ENCODE assay signal across 8 mouse cellular contexts in genomic region chrX:169881253-169882219, GRCm38 (mm10).
DNase-seq lines count a peak whose midpoint lies in the region; ATAC-seq lines count a peak whose summit lies in the region.

No protein-coding gene starts in this region.

- no peak for DNase-seq in heart, postnatal 4 days
- DNase-seq in NIH3T3 (ENCODE audit: low read depth) = peak; percentile 61
- DNase-seq in gastrocnemius, adult 8-10 months (ENCODE audit: low spot score in 2 of 2) = peak; percentile 30 to 69
- no peak for DNase-seq in liver, embryonic 13.5 days
- no peak for DNase-seq in spleen, postnatal 14 days (ENCODE audit: low spot score in 2 of 2)
- DNase-seq in right cerebral cortex, postnatal 25 days = no peak

- peak overlapping the region; percentile 57 for H3K4me3 ChIP-seq in heart, embryonic 11.5 days (ENCODE audit: low read depth, low read length)
- H3K4me3 ChIP-seq in liver, embryonic 13.5 days (replicated peaks) = 0 out of 2 replicates have a peak overlapping the region, but pooled peaks have one; percentile 44

- ATAC-seq in heart, embryonic 11.5 days (replicated peaks; ENCODE audit: insufficient number of reproducible peaks, low FRiP score, low TSS enrichment) = no peak
- ATAC-seq in liver, embryonic 13.5 days (ENCODE audit: low read depth) = no peak
- ATAC-seq in activated CD4-positive, CD25-positive, alpha-beta regulatory T cell, adult 4 months = no peak

- H3K9me3 ChIP-seq in heart, embryonic 11.5 days (replicated peaks; ENCODE audit: control insufficient read depth, low read length) = no peaks in the 10 kb centered on the region
- H3K9me3 ChIP-seq in liver, embryonic 13.5 days (replicated peaks) = no peaks in the 10 kb centered on the region

- H3K4me2 ChIP-seq in heart, embryonic 11.5 days = peak overlapping the region; percentile 65
- H3K4me2 ChIP-seq in liver, embryonic 13.5 days = peak overlapping the region; percentile 59

- H3K27ac ChIP-seq in heart, embryonic 11.5 days (ENCODE audit: low read depth, low read length) = peak overlapping the region; percentile 41; the same call in 1 of the 2 replicates
- H3K27ac ChIP-seq in liver, embryonic 13.5 days = no peak overlapping the region

- WGBS in heart, embryonic 11.5 days (ENCODE audit: insufficient replicate concordance) = 50% methylated on average over 10 of the region's 10 CpGs
- WGBS in liver, embryonic 13.5 days (ENCODE audit: insufficient replicate concordance) = 53% methylated on average over 10 of the region's 10 CpGs

- no peak overlapping the region; the same call in 1 of the 2 replicates for H3K9ac ChIP-seq in heart, embryonic 11.5 days (ENCODE audit: low read depth, low read length)
- no peak overlapping the region for H3K9ac ChIP-seq in liver, embryonic 13.5 days

- H3K36me3 ChIP-seq in heart, embryonic 11.5 days (ENCODE audit: control insufficient read depth, insufficient read depth, low read length) = no peaks in the 10 kb centered on the region
- H3K36me3 ChIP-seq in liver, embryonic 13.5 days = no peaks in the 10 kb centered on the region

- no peaks in the 10 kb centered on the region for H3K4me1 ChIP-seq in heart, embryonic 11.5 days (ENCODE audit: control insufficient read depth, insufficient read depth, low read length)
- no peaks in the 10 kb centered on the region for H3K4me1 ChIP-seq in liver, embryonic 13.5 days (replicated peaks)

- peaks cover 7% of the 10 kb centered on the region for H3K27me3 ChIP-seq in heart, embryonic 11.5 days (ENCODE audit: control insufficient read depth, insufficient read depth, low read length)
- H3K27me3 ChIP-seq in liver, embryonic 13.5 days = peaks cover 30% of the 10 kb centered on the region

Comparison
In these comparisons a context has a peak if more than half of its experiments do, and no peak if none do; other contexts are left out.
1. DNase-seq: peak in NIH3T3 (single experiment) and gastrocnemius, adult 8-10 months (2 of 2); none in heart, postnatal 4 days (single experiment), liver, embryonic 13.5 days (single experiment), spleen, postnatal 14 days (0 of 2) and right cerebral cortex, postnatal 25 days (single experiment).